In genomic region chr1:166298884-166299283, GRCm38 (mm10) we compare ENCODE assay signal across 20 mouse cellular contexts. TPM values are rescaled to one million over a fixed set of nuclear protein-coding genes. Genes with fewer than 3 reads are reported as not detected.
"Had no signal": no experiment of that assay in that cellular context is flagged by ENCODE, and none has a peak within 500 bp of the region (broad histone marks: within the 10 kb centered on the region; RNA-seq: fewer than 3 reads in every experiment).

No protein-coding gene starts in this region.

- ATAC-seq: intestine, postnatal 0 days; liver, postnatal 0 days; lung, postnatal 0 days had no signal

- H3K27me3 ChIP-seq: limb, embryonic 12.5 days; limb, embryonic 15.5 days; midbrain, embryonic 12.5 days had no signal

- H3K27ac ChIP-seq: limb, embryonic 12.5 days; limb, embryonic 15.5 days; liver, embryonic 14.5 days; macrophage; midbrain, embryonic 12.5 days; stomach, postnatal 0 days had no signal

- H3K9ac ChIP-seq: limb, embryonic 15.5 days; liver, embryonic 14.5 days; liver, postnatal 0 days; lung, embryonic 14.5 days; midbrain, embryonic 12.5 days had no signal

- H3K36me3 ChIP-seq: limb, embryonic 12.5 days; limb, embryonic 15.5 days had no signal

- DNase-seq: kidney, adult 2 months; kidney, postnatal 10 days; kidney, postnatal 36 days; left cerebral cortex, postnatal 4 days; liver, postnatal 0 days; lung, embryonic 14.5 days; thymus, adult 2 months; thymus, postnatal 14 days; thymus, postnatal 4 days had no signal

- H3K4me1 ChIP-seq: limb, embryonic 12.5 days; limb, embryonic 15.5 days; midbrain, embryonic 12.5 days had no signal

- H3K4me2 ChIP-seq: limb, embryonic 12.5 days; limb, embryonic 15.5 days; liver, embryonic 11.5 days; lung, embryonic 14.5 days; midbrain, embryonic 12.5 days had no signal

- H3K4me3 ChIP-seq: limb, embryonic 12.5 days; limb, embryonic 15.5 days; midbrain, embryonic 12.5 days had no signal

- H3K9me3 ChIP-seq: limb, embryonic 12.5 days; limb, embryonic 15.5 days; midbrain, embryonic 12.5 days had no signal

RNA-seq across cellular contexts. Expression of gene Ildr2, which starts 44.9 kb away (rescaled TPM):
- total RNA-seq: megakaryocyte, adult 5-6 weeks; neutrophil, adult 5-6 weeks had no signal
- polyA plus RNA-seq: macrophage had no signal
